Mouse (Mus musculus): ENCODE data around the gene Slc22a23.

The Slc22a23 gene

DNA sequence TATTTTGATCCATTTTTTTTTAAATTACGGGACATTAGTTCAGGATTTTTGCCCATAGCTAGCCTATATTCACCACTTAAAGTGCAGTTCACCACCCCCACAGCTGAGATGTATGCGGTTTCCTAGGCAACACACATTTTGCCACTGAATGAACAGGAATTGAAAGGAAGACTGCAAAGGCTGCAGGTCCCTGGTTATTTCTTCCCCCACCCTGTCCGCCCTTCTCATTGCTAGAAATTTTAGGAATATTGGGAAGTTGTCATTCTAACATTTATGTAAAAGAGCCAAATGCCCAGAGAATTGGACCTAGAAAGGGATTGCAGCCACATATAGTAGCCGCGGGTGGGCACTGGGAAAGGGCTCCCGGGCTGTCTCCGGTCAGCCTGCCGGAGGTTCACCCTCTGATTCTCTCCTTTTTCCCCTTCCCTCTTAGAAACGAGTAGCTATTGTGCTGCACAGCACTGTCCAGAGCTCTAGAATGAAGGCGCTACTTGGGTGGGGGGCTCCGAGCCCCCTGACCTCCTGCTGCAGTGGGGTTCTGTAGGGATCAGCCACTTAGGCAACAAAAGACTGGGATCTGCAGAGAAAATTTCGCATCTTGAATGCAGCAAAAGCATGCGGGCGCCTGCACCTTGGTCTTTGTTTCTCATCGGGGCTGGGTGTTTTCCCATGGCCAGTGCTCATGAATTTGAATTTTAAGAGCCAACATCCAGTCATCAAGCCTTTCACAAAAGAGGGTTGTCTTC, 211.5 kb downstream of the Slc22a23 start:
- DNase-seq (ENCODE audit: low read depth, low spot score): no peak

DNA sequence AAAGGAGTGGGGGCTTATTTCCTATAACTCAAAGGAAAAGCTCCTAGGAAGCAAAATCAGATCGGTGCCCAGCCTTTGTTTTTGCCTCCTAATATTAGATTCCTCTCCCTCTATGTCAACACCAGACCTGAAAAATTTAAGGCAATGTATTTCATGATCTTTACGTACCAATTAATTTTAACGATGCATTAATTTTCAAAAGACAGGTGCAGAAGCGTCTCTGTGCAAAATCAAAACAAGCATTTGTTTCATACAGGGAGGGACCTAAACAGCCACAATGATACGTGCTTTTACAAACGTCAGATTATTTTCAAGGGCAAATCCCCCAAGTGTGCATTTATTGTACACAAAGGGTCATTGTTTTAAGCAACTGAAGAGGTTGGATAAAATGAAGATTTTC, 212.1 kb downstream of the Slc22a23 start:
- no peak for DNase-seq (ENCODE audit: low read depth, low spot score)

DNA sequence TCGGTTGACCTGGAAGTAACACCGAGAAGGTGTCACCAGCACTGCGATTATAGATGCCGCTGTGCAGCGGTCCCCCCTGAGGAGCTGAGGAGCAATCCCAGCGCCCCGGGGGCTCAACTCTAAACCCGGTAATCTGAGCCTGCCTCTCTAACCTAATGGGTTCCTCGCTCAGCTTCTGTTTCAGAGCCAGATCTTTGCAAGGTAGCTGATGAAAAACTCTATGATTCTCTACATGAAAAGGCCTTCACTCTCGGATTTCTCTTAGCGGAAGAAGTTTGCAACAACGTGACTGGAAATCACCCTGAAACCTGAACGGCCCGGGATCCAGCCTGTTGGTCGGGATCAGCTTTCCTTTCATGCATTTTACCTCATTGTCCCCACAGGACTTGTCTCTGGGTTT, 212.7 kb downstream of the Slc22a23 start:
- DNase-seq (ENCODE audit: low read depth, low spot score): peak; percentile 18

DNA sequence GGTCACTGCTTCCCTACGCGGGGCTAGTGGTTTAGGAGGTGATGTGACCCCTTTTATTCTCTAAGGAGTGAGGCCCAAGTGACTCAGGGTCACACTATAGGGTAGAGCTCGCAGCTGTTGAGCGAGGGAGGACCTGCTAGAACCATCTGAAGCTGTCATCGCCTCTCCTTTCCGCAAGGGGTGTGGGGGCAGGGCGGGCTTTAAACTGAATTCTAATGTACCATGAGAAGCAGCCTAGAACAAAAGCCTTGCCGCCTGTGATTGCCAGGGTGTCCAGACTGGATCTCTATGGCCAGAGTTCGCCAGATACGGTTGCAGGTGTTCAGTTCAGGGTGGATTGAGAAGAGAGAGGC, 213.3 kb downstream of the Slc22a23 start:
- DNase-seq (ENCODE audit: low read depth, low spot score): peak; percentile 67

DNA sequence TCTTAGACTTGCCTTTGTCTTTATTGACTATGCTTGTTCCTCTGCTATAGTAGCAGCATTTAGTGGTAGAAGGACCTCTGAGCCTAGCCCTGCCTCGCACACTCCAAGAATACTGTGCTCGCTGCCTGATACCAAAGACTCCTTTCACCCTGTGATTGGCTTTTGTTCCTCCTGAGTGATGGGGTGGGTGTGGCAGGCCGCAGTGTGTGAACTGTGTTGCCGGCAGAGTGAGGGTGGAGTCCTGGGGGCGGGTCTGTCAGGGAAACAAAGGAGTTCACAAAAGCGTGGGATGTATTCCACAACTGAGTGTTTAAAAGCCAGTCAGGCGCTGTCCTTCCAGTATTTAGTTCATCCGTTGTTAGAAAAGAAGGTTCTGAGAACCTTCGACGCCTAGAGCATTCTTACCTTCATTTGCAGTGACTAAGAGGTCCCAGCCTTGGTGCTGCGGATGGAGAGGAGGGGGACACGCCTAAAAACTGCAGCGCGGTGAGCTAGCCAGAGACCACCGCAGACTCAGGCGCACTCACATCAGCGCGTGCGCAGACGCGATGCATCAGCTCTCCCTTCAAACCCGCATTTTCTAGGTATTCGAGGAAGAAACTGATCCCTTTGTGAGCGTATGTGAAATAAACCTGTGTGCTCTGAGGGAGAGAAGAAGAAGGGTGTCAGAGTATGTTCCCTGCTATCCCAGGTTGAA, 213.8 kb downstream of the Slc22a23 start:
- DNase-seq (ENCODE audit: low read depth, low spot score): peak; percentile 76

DNA sequence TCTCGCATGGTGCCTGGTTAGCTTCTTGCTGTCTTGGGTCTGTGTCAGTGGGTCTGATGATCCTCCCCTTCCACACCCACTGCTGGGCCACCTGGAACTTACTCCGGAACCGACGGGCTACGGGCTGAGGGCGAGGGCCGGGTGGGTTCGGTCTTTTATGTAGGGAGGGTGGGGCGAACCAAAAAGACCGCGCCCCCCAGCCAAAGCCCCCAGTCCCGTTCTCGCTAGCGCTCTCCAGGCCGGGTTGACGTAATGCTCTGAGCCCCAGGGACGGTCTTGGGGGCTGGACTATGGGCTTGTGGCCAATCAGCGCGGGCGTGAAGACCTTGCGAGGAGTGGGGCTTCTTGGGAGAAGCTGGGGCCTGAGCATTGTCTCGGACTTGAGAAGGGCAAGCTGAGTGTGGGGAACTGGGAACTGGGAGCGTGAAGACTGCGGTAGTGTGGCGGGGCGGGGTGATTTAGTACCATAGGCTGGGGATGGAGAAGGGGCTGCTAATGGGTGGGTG, 214.7 kb downstream of the Slc22a23 start, which contains the start of gene Tubb2b:
Gene Tubb2b (minus strand): TSS at position 241 of the 506 bp plus-strand sequence.
- peak; percentile 64 for DNase-seq (ENCODE audit: low read depth, low spot score)

GRCm38 (mm10) chr13:34129485-34130225, 215.3 kb downstream of the Slc22a23 start:
- DNase-seq (ENCODE audit: low read depth, low spot score): peak; percentile 58
